Mouse (Mus musculus) liver, adult (tissue): ENCODE measurements around the gene C1ql4.

ENCODE experiments used
- GATA4 ChIP-seq: IDR thresholded peaks from 2 replicates; pipeline ENCODE4 v1.6.1; 2014; ENCODE audit warnings: mild to moderate bottlenecking, low read length; ENCODE audit not compliant: insufficient replicate concordance

Gene C1ql4

GRCm38 (mm10) chr15:99056332-99056731 lies 31.3 kb downstream of the C1ql4 start:
- no peak for TF ChIP-seq GATA4

- no peak for TF ChIP-seq GATA4
These were observed 32.1 kb downstream of the C1ql4 start for GRCm38 (mm10) chr15:99055511-99055961.

- TF ChIP-seq GATA4 = no peak
These were observed 32.6 kb downstream of the C1ql4 start, which contains the start of gene Prph for GRCm38 (mm10) chr15:99055040-99055439. Prph (plus strand) TSS chr15:99055174.

GRCm38 (mm10) chr15:99053373-99053772 lies 34.2 kb downstream of the C1ql4 start:
- no peak for TF ChIP-seq GATA4

- no peak for TF ChIP-seq GATA4
These were observed 38.0 kb downstream of the C1ql4 start for GRCm38 (mm10) chr15:99049473-99050253.

- TF ChIP-seq GATA4 = no peak
These were observed 42.8 kb downstream of the C1ql4 start for GRCm38 (mm10) chr15:99044854-99045253.

GRCm38 (mm10) chr15:99042334-99042733 lies 45.3 kb downstream of the C1ql4 start:
- peak; percentile 98; the same call in 1 of the 2 replicates for TF ChIP-seq GATA4

- TF ChIP-seq GATA4 = no peak
These were observed 46.4 kb downstream of the C1ql4 start for GRCm38 (mm10) chr15:99040920-99041856.

GRCm38 (mm10) chr15:99039996-99040919 lies 47.4 kb downstream of the C1ql4 start:
- TF ChIP-seq GATA4 = no peak

GRCm38 (mm10) chr15:99039306-99039705 lies 48.3 kb downstream of the C1ql4 start:
- no peak for TF ChIP-seq GATA4

- no peak for TF ChIP-seq GATA4
These were observed 48.8 kb downstream of the C1ql4 start for GRCm38 (mm10) chr15:99038797-99039196.

GRCm38 (mm10) chr15:99038025-99038424 lies 49.6 kb downstream of the C1ql4 start:
- no peak for TF ChIP-seq GATA4

GRCm38 (mm10) chr15:99036249-99036905 lies 51.2 kb downstream of the C1ql4 start:
- TF ChIP-seq GATA4 = peak; percentile 99

- no peak for TF ChIP-seq GATA4
These were observed 52.2 kb downstream of the C1ql4 start for GRCm38 (mm10) chr15:99035431-99035830.
